Mouse (Mus musculus) neural tube, embryonic 11.5 days (tissue): ENCODE data around the gene Hoxc4. TPM values are rescaled to one million over a fixed set of nuclear protein-coding genes. Genes with fewer than 3 reads are reported as not detected.

Experiments used
- ATAC-seq: fragments of 200-750 bp; cut with Nextera tagmentation; 2 replicates; pipeline ENCODE4 v1.8.0; 2017; ENCODE audit warnings: moderate number of reproducible peaks, mild to moderate bottlenecking, moderate TSS enrichment, moderate library complexity; ENCODE audit not compliant: insufficient read depth, low FRiP score, low TSS enrichment
- DNase-seq: peaks from one replicate; pipeline ENCODE4 v3.0.0-alpha.2; 2015; ENCODE audit warnings: low spot score
- H3K27ac ChIP-seq: fragments of 300-500 bp; sonication (generic); 2 replicates; pipeline ENCODE4 v1.5.1; 2014; ENCODE audit warnings: low read depth, mild to moderate bottlenecking, low read length
- H3K27me3 ChIP-seq: fragments of 300-500 bp; sonication (generic); 2 replicates; pipeline ENCODE4 v1.6.1; 2014; ENCODE audit warnings: mild to moderate bottlenecking, low read length, mixed read lengths; ENCODE audit not compliant: control insufficient read depth, insufficient read depth
- H3K36me3 ChIP-seq: fragments of 300-500 bp; sonication (generic); 2 replicates; pipeline ENCODE4 v1.6.1; 2014; ENCODE audit warnings: mild to moderate bottlenecking, low read length, moderate library complexity, mixed read lengths; ENCODE audit not compliant: control insufficient read depth, insufficient read depth
- H3K4me1 ChIP-seq: fragments of 300-500 bp; sonication (generic); 2 replicates; pipeline ENCODE4 v1.6.1; 2014; ENCODE audit warnings: low read length, mixed read lengths; ENCODE audit not compliant: control insufficient read depth, insufficient read depth
- H3K4me2 ChIP-seq: fragments of 300-500 bp; sonication (generic); 2 replicates; pipeline ENCODE4 v1.6.1; 2014; ENCODE audit warnings: low read depth, mild to moderate bottlenecking, moderate library complexity
- H3K4me3 ChIP-seq: fragments of 300-500 bp; sonication (generic); 2 replicates; pipeline ENCODE4 v1.5.1; 2014; ENCODE audit warnings: low read depth, low read length
- H3K9ac ChIP-seq: fragments of 300-500 bp; sonication (generic); 2 replicates; pipeline ENCODE4 v1.6.1; 2014; ENCODE audit warnings: mild to moderate bottlenecking, low read length
- H3K9me3 ChIP-seq: fragments of 300-500 bp; sonication (generic); 2 replicates; pipeline ENCODE4 v1.6.1; 2016; ENCODE audit warnings: low read length; ENCODE audit not compliant: control insufficient read depth
- WGBS: fragments of 180-500 bp; shearing (Covaris S2); extraction: QIAGEN DNeasy Blood & Tissue Kit; methylation state at CpG from one replicate; pipeline ENCODE4 v1.1.7; 2014; 5-methylcytosine and 5-hydroxymethylcytosine counted together
- polyA plus RNA-seq: library from polyadenylated mRNA; unstranded; fragments of >200 nt; fragmentation: Nextera tagmentation; extraction: Ambion mirVana; gene quantifications from 2 replicates; pipeline ENCODE4 v1.2.1, GENCODE M21; 2014

Gene Hoxc4
- polyA plus RNA-seq, result 62.6 and 67.3 TPM in 2 replicates

DNA sequence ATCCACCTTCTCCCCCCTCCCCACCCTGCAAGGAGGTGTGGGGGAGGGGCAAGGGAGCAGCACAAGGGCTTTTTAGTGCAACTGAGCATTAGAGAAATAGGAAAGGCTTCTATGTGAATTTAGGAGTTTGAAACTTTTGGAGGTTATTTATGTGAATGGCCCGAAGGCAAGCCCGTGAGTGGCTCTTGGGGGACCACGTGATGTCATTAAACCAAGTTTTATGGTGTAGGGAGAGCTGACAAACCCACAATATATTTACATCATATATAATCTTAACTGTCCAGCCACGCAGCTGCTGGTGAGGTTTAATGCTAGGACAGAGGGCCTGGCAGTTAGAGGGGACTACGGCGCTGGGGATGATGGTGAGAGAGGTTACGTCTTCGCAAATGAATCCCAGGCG is at the start of gene Hoxc4:
TSS of gene Hoxc4 (plus strand) at position 299 of the 400 bp plus-strand sequence.
- ATAC-seq (peak; percentile 33; the same call in 1 of the 2 replicates), DNase-seq (peak; percentile 54)
- peak within 1 kb of the TSS; percentile 90 for H3K9ac ChIP-seq
- peak within 1 kb of the TSS; percentile 99 for H3K4me2 ChIP-seq
- H3K9me3 ChIP-seq, result no peaks in the 10 kb centered on the region
- WGBS, result 5% methylated on average over 9 of the region's 9 CpGs
- H3K4me3 ChIP-seq, result peak within 1 kb of the TSS; percentile 61
- H3K4me1 ChIP-seq, result peaks cover 52% of the 10 kb centered on the region
- H3K27ac ChIP-seq, result peak within 1 kb of the TSS; percentile 99
- H3K36me3 ChIP-seq, result no peaks in the 10 kb centered on the region
- no peaks in the 10 kb centered on the region for H3K27me3 ChIP-seq

DNA sequence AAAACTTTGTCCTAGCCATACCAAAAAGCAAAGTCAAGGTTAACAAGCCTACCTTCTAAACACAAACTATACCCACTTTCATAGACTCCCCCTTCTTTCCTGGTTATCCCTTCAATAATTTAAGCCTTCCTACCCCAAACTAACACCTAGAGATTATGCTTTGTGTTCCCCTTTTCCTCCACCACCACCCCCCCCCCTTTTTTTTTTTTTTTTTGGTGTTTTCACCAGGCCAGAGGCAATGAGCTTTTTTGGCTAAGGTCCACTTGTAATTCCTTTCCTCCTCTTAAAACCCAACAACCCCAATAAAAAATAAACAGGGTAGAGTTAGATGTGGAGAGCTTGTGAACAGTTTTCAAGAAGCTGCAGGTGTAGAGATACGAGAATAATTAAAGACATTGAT is 49.4 kb upstream of the Hoxc4 start:
- WGBS, result 23% methylated on average over 1 of the region's 1 CpGs

DNA sequence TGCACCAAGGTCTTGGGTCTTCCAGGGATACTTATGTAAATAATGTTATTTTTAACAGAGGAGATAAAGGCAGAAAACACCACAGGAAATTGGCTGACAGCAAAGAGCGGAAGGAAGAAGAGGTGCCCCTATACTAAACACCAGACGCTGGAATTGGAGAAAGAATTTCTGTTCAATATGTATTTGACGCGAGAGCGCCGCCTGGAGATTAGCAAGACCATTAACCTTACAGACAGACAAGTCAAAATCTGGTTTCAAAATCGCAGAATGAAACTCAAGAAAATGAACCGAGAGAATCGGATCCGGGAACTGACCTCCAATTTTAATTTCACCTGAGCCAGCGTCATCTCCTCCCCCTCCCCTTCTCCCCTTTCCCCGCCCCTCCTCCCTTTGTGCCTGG is 48.0 kb upstream of the Hoxc4 start:
- no peaks in the 10 kb centered on the region for H3K9me3 ChIP-seq
- 1% methylated on average over 12 of the region's 12 CpGs for WGBS
- H3K27me3 ChIP-seq, result peaks cover 79% of the 10 kb centered on the region
- no peaks in the 10 kb centered on the region for H3K36me3 ChIP-seq
- DNase-seq, result no peak
- H3K4me1 ChIP-seq, result no peaks in the 10 kb centered on the region
- peak overlapping the region; percentile 95 for H3K4me3 ChIP-seq
- H3K4me2 ChIP-seq, result peak overlapping the region; percentile 90
- peak overlapping the region; percentile 51 for H3K27ac ChIP-seq
- no peak for ATAC-seq
- peak overlapping the region; percentile 100 for H3K9ac ChIP-seq

More for the DNA sequence above, 49.4 kb upstream of the Hoxc4 start:
- no peak overlapping the region for H3K27ac ChIP-seq
- DNase-seq (no peak), ATAC-seq (no peak)
- peak overlapping the region; percentile 90 for H3K9ac ChIP-seq
- no peaks in the 10 kb centered on the region for H3K36me3 ChIP-seq
- H3K4me2 ChIP-seq, result peak overlapping the region; percentile 90
- peaks cover 83% of the 10 kb centered on the region for H3K27me3 ChIP-seq
- peak overlapping the region; percentile 95 for H3K4me3 ChIP-seq
- no peaks in the 10 kb centered on the region for H3K4me1 ChIP-seq
- H3K9me3 ChIP-seq, result no peaks in the 10 kb centered on the region

DNA sequence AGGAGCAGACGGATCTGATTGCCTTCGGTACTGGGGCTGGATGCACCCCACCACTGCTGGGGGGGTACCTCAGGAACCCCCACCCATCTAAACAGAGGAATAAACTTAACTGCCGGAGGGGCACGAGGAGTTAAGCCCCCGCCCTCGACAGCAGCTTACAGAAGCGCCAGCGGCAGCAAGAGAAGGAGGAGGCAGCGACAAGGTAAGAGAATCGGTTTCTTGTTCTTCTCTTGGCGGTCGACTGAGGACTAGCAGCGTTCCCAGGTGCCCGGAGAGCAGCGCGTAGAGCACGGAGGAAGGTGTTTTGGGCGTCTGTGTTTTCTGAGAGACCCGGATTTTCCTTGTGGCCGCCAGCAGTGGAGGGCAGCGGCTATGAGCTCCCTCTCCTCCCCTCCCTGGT is 46.5 kb upstream of the Hoxc4 start:
- Histone ChIP-seq H3K4me3 (peak overlapping the region; percentile 95), H3K27me3 (peaks cover 78% of the 10 kb centered on the region), H3K9me3 (no peaks in the 10 kb centered on the region), H3K36me3 (no peaks in the 10 kb centered on the region), H3K9ac (peak overlapping the region; percentile 100), H3K4me1 (0 out of 2 replicates have a peak, but pooled peaks cover 2% of the 10 kb centered on the region), H3K4me2 (peak overlapping the region; percentile 90), H3K27ac (peak overlapping the region; percentile 83)
- DNase-seq (peak; percentile 56), ATAC-seq (no peak)
- WGBS, result under 1% methylated on average over 21 of the region's 21 CpGs

DNA sequence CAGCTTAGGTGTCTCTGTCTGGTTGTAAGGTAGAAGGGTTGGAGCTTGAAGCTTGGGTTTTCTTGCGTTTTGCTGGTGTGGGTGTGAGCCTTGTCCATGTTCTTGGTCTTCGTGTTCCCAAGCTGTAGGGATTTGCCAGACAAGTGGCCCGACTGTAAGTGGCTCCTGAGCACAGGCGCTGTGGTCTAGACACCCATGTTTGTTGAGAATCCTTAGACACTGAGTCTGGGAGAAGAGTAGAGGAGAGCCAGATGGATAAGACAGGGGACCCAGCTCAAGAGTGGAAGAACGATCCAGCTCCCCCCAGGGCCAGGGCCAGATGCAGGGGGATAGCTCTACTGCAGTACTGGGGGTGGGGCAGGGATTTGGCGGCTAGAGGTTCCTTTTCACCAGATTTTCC is 46.0 kb upstream of the Hoxc4 start:
- H3K9ac ChIP-seq, result peak overlapping the region; percentile 100
- ATAC-seq (no peak), DNase-seq (peak; percentile 20)
- no peaks in the 10 kb centered on the region for H3K36me3 ChIP-seq
- peak overlapping the region; percentile 95 for H3K4me3 ChIP-seq
- no peaks in the 10 kb centered on the region for H3K9me3 ChIP-seq
- H3K27ac ChIP-seq, result peak overlapping the region; percentile 83
- peak overlapping the region; percentile 90 for H3K4me2 ChIP-seq
- 2% methylated on average over 6 of the region's 6 CpGs for WGBS
- H3K4me1 ChIP-seq, result peaks cover 4% of the 10 kb centered on the region; the same call in 1 of the 2 replicates
- peaks cover 78% of the 10 kb centered on the region for H3K27me3 ChIP-seq

DNA sequence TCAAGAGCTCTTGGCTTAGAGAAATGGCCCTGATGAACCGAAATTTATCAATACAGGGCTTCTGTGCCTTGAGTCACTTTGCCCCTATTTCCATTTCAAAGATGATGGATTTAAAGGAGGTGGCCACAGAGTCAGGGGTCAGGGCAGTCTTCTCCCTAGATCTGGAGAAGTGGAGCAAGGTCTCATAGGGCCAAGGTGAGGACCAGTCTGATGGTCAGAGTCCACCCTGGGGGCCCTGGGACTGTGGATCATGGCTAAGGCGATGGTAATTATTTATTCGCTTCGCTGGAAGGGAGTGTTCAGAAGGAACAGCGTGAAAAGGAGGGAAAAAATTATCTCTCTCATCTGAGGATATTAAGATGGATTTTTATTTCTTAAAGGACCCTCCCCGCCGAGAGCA is 43.7 kb upstream of the Hoxc4 start:
- no peak for DNase-seq
- H3K4me2 ChIP-seq, result peak overlapping the region; percentile 90
- no peaks in the 10 kb centered on the region for H3K9me3 ChIP-seq
- peaks cover 4% of the 10 kb centered on the region; the same call in 1 of the 2 replicates for H3K4me1 ChIP-seq
- no peaks in the 10 kb centered on the region for H3K36me3 ChIP-seq
- peaks cover 73% of the 10 kb centered on the region for H3K27me3 ChIP-seq
- H3K4me3 ChIP-seq, result peak overlapping the region; percentile 95
- H3K27ac ChIP-seq, result peak overlapping the region; percentile 98
- no peak for ATAC-seq
- peak overlapping the region; percentile 100 for H3K9ac ChIP-seq
- under 1% methylated on average over 7 of the region's 7 CpGs for WGBS

DNA sequence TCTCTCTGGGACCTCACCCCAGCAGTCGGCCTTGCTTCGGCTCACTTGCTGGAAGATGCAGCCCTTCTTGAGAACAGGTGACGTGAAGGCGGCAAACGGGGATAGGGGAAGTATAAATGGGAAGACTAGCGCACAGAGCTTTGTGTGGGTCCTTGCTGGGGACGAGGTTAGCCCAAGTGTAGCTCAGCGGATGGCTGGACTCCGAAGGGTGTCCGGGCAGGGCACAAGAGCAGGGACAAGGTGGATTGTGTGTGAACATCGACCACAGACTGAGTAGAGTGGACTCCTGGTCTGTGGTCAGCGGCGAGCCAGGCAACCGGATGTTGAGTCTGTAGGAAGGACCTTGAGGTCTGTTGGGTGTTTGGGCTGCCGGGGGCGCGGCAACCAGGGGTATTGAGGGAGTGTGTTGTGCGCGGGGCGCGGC is 43.0 kb upstream of the Hoxc4 start:
- ATAC-seq, result no peak
- H3K4me3 ChIP-seq, result peak overlapping the region; percentile 95
- peak overlapping the region; percentile 98 for H3K27ac ChIP-seq
- H3K9me3 ChIP-seq, result no peaks in the 10 kb centered on the region
- WGBS, result under 1% methylated on average over 21 of the region's 21 CpGs
- no peak for DNase-seq
- H3K4me1 ChIP-seq, result peaks cover 4% of the 10 kb centered on the region; the same call in 1 of the 2 replicates
- peak overlapping the region; percentile 100 for H3K9ac ChIP-seq
- peaks cover 73% of the 10 kb centered on the region for H3K27me3 ChIP-seq
- no peaks in the 10 kb centered on the region for H3K36me3 ChIP-seq
- H3K4me2 ChIP-seq, result peak overlapping the region; percentile 90

DNA sequence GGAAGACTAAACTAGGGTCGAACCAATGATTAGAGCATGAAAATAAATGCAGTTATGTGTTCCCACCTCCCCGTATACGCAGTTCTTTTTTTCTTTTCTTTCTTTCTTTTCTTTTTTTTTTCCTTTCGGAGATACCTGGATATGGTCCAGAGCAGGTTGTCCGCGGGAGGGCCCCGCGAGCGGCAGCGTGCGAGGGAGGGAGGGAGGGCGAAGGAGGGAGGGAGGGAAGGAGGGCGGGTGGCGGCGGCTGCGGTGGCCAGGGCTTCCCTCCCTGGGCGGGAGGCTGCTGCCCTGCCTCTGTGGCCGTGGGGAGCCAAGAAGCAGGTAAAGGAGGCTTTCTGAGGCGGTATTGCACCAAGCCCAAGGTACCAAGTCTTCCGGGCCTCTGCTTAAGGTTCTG is 42.6 kb upstream of the Hoxc4 start, which contains the start of gene Hoxc9:
TSS of gene Hoxc9 (plus strand) at position 269 of the 400 bp plus-strand sequence.
- Histone ChIP-seq H3K4me3 (peak within 1 kb of the TSS; percentile 95), H3K9me3 (no peaks in the 10 kb centered on the region), H3K4me1 (peaks cover 4% of the 10 kb centered on the region; the same call in 1 of the 2 replicates), H3K27ac (peak within 1 kb of the TSS; percentile 98), H3K9ac (peak within 1 kb of the TSS; percentile 100), H3K4me2 (peak within 1 kb of the TSS; percentile 90), H3K27me3 (peaks cover 73% of the 10 kb centered on the region), H3K36me3 (no peaks in the 10 kb centered on the region)
- DNase-seq (no peak), ATAC-seq (no peak)
- 3% methylated on average over 12 of the region's 20 CpGs for WGBS
